Mouse (Mus musculus) neural tube, embryonic 11.5 days (tissue): ENCODE results near the gene Fndc7. TPM values are rescaled to one million over a fixed set of nuclear protein-coding genes. Genes with fewer than 3 reads are reported as not detected.
"Not testable (repeated sequence)": the region's sequence is repeated elsewhere in the genome, so short reads cannot be mapped to it uniquely, and the experiment has no call there.

Experiments used
- ATAC-seq: fragments of 200-750 bp; cut with Nextera tagmentation; 2 replicates; pipeline ENCODE4 v1.8.0; 2017; ENCODE audit warnings: moderate number of reproducible peaks, mild to moderate bottlenecking, moderate TSS enrichment, moderate library complexity; ENCODE audit not compliant: insufficient read depth, low FRiP score, low TSS enrichment
- DNase-seq: peaks from one replicate; pipeline ENCODE4 v3.0.0-alpha.2; 2015; ENCODE audit warnings: low spot score
- H3K27ac ChIP-seq: fragments of 300-500 bp; sonication (generic); 2 replicates; pipeline ENCODE4 v1.5.1; 2014; ENCODE audit warnings: low read depth, mild to moderate bottlenecking, low read length
- H3K27me3 ChIP-seq: fragments of 300-500 bp; sonication (generic); 2 replicates; pipeline ENCODE4 v1.6.1; 2014; ENCODE audit warnings: mild to moderate bottlenecking, low read length, mixed read lengths; ENCODE audit not compliant: control insufficient read depth, insufficient read depth
- H3K36me3 ChIP-seq: fragments of 300-500 bp; sonication (generic); 2 replicates; pipeline ENCODE4 v1.6.1; 2014; ENCODE audit warnings: mild to moderate bottlenecking, low read length, moderate library complexity, mixed read lengths; ENCODE audit not compliant: control insufficient read depth, insufficient read depth
- H3K4me1 ChIP-seq: fragments of 300-500 bp; sonication (generic); 2 replicates; pipeline ENCODE4 v1.6.1; 2014; ENCODE audit warnings: low read length, mixed read lengths; ENCODE audit not compliant: control insufficient read depth, insufficient read depth
- H3K4me2 ChIP-seq: fragments of 300-500 bp; sonication (generic); 2 replicates; pipeline ENCODE4 v1.6.1; 2014; ENCODE audit warnings: low read depth, mild to moderate bottlenecking, moderate library complexity
- H3K4me3 ChIP-seq: fragments of 300-500 bp; sonication (generic); 2 replicates; pipeline ENCODE4 v1.5.1; 2014; ENCODE audit warnings: low read depth, low read length
- H3K9ac ChIP-seq: fragments of 300-500 bp; sonication (generic); 2 replicates; pipeline ENCODE4 v1.6.1; 2014; ENCODE audit warnings: mild to moderate bottlenecking, low read length
- H3K9me3 ChIP-seq: fragments of 300-500 bp; sonication (generic); 2 replicates; pipeline ENCODE4 v1.6.1; 2016; ENCODE audit warnings: low read length; ENCODE audit not compliant: control insufficient read depth
- WGBS: fragments of 180-500 bp; shearing (Covaris S2); extraction: QIAGEN DNeasy Blood & Tissue Kit; methylation state at CpG from one replicate; pipeline ENCODE4 v1.1.7; 2014; 5-methylcytosine and 5-hydroxymethylcytosine counted together
- polyA plus RNA-seq: library from polyadenylated mRNA; unstranded; fragments of >200 nt; fragmentation: Nextera tagmentation; extraction: Ambion mirVana; gene quantifications from 2 replicates; pipeline ENCODE4 v1.2.1, GENCODE M21; 2014

Gene Fndc7
- polyA plus RNA-seq, 1 experiment from 2014 or later: not detected

DNA sequence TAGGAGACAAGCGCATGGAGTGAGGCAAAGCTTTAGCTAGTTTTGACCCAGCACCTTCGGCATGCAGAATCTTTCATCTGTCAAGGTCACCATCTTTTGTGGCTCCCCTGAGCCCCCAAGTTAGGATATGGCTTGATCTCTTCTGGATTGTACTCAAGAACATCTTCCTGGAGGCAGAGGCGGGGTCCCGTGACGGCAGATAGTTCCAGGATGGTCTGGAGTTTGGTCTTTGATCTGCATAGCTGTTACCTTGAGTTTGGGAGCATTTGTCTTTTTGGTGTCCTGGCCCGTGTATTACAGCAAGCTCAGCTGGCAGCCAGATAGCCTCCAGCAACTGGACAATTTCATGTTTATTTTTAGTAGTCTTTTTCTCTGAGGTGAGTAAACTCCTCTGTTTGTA lies 45.8 kb downstream of the Fndc7 start:
- no peak overlapping the region for H3K4me2 ChIP-seq
- no peaks in the 10 kb centered on the region for H3K27me3 ChIP-seq
- H3K4me3 ChIP-seq: no peak overlapping the region
- no peaks in the 10 kb centered on the region for H3K36me3 ChIP-seq
- no peak overlapping the region for H3K27ac ChIP-seq
- 0 out of 2 replicates have a peak, but pooled peaks cover 2% of the 10 kb centered on the region for H3K4me1 ChIP-seq
- ATAC-seq (no peak), DNase-seq (no peak)
- H3K9me3 ChIP-seq: no peaks in the 10 kb centered on the region
- WGBS: 91% methylated on average over 6 of the region's 6 CpGs
- no peak overlapping the region for H3K9ac ChIP-seq

DNA sequence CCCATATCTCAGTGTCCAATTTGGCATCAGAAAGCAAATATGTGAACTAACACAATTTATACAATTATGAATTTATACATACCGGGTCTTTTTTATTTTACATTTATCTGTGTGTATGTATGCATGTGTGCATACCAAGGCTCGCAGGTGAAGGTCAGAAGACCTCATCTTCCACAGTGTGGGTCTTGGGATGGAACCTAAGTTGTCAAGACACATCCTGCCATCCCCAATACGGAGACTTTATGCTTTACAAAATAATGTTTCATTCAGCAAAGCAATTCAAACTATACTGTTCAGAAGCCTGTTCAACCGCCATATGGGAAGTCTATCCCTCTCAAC lies 49.1 kb downstream of the Fndc7 start:
- Histone ChIP-seq H3K4me2 (no peak overlapping the region; the same call in 1 of the 2 replicates), H3K9ac (no peak overlapping the region), H3K4me3 (peak overlapping the region; percentile 68; the same call in 1 of the 2 replicates), H3K4me1 (0 out of 2 replicates have a peak, but pooled peaks cover 2% of the 10 kb centered on the region), H3K9me3 (no peaks in the 10 kb centered on the region), H3K36me3 (no peaks in the 10 kb centered on the region), H3K27me3 (no peaks in the 10 kb centered on the region), H3K27ac (no peak overlapping the region)
- 54% methylated on average over 4 of the region's 4 CpGs for WGBS
- ATAC-seq (peak; percentile 41), DNase-seq (no peak)

DNA sequence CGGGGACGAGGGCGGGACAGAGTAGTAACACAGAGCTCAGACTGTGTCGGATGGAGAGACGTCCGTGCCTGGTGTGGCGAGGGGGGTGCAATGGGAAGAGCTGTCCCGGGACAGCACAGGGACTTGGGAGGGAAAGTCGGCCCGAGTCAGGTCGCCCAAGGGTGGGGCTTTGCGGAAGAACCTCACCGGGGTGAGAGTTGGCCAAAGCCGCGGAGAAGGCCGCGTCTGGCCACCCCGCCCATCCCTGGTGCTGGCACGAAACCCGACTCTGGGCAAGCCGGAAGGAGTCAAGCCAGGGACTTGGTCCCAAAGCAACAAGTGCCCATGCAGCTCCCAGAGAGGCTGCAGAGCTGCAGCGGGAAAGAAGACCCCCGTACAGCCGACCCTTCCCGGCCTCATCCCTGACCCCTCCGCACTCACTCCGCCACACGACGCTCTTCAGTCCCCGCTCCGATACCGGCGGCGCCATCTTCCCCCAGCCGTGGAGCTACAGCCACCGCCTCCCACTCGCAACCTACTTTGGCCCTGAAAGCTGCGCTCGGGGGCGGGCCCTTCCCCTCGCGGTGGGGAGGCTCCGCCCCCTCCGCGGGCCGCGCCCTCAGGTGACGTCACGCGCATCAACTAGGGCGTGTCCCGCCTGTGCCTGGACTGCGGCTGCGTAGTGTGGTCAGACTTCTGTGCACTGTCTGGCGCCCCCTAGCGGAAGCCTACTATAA lies 49.6 kb downstream of the Fndc7 start, which contains the start of gene Stxbp3:
Stxbp3 (minus strand) TSS at position 527 of the 716 bp plus-strand sequence.
- under 1% methylated on average over 56 of the region's 56 CpGs for WGBS
- Histone ChIP-seq H3K9ac (peak within 1 kb of the TSS; percentile 70), H3K4me1 (0 out of 2 replicates have a peak, but pooled peaks cover 2% of the 10 kb centered on the region), H3K27me3 (no peaks in the 10 kb centered on the region), H3K4me2 (peak within 1 kb of the TSS; percentile 57), H3K36me3 (no peaks in the 10 kb centered on the region), H3K9me3 (no peaks in the 10 kb centered on the region), H3K27ac (0 out of 2 replicates have a peak within 1 kb of the TSS, but pooled peaks have one; percentile 24), H3K4me3 (peak within 1 kb of the TSS; percentile 68)
- ATAC-seq (peak; percentile 95), DNase-seq (peak; percentile 98)

DNA sequence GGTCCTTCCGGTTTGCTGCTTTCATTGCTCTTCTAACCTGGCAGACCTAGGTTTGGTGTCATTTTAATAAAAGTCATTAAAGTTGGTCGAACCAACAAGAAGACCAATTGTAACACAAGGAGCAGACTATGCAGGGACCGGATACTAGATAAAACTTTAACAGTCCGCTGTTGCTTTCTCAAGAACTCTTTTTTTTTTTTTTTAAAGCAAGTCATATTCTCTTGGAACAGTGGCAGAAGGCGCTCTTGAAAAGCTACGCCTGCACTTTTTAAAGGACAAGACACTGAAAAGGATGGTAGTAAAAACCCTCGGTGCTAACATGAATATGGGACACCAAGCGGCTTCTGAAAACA lies 50.2 kb downstream of the Fndc7 start:
- Histone ChIP-seq H3K4me2 (peak overlapping the region; percentile 57), H3K9me3 (no peaks in the 10 kb centered on the region), H3K27me3 (no peaks in the 10 kb centered on the region), H3K4me1 (0 out of 2 replicates have a peak, but pooled peaks cover 2% of the 10 kb centered on the region), H3K9ac (peak overlapping the region; percentile 70), H3K36me3 (no peaks in the 10 kb centered on the region), H3K27ac (0 out of 2 replicates have a peak overlapping the region, but pooled peaks have one; percentile 24), H3K4me3 (peak overlapping the region; percentile 68)
- ATAC-seq: no peak
- WGBS: 16% methylated on average over 8 of the region's 8 CpGs
- DNase-seq: no peak

DNA sequence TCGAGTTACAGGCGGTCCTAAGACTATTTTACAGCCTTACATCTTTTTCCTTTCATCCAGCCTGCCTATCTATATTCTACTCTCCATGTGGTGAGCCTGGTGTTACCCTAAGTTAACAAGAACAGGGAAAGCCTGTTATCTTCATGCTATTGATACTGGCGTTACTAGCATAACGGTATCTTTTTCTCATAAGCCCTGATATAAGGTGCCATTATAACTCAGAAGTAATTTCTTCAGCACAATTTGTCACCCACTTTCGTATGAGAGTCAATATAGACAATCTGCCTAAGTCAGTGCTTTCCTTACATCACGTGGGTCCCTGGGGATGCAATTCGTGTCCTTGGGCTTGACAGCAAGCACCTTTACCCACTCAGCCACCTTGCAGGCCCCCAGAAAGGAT lies 50.8 kb downstream of the Fndc7 start:
- DNase-seq (no peak), ATAC-seq (no peak)
- Histone ChIP-seq H3K4me2 (peak overlapping the region; percentile 57), H3K9me3 (no peaks in the 10 kb centered on the region), H3K36me3 (no peaks in the 10 kb centered on the region), H3K27ac (no peak overlapping the region), H3K4me1 (0 out of 2 replicates have a peak, but pooled peaks cover 2% of the 10 kb centered on the region), H3K4me3 (peak overlapping the region; percentile 68; the same call in 1 of the 2 replicates), H3K27me3 (no peaks in the 10 kb centered on the region), H3K9ac (no peak overlapping the region)
- WGBS: 85% methylated on average over 7 of the region's 7 CpGs

DNA sequence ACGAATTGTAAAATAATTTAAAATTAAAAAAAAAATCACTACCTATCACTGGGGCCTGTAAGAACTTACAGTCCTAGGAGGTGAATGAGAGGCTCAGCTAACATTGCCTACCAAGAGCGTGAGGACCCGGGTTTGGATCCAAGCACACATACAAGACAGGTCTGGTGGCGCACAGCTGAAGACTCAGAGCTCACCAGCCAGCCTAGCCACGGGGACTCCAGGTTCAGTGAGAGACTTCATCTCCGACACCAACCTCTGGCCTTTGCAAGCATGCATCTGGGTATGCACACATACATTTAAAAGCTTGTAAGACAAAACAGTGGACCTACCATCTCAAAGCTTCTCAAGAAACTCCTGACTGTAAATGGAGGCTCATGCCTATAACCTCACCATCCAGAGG lies 52.9 kb downstream of the Fndc7 start:
- DNase-seq (no peak), ATAC-seq (no peak)
- H3K9ac ChIP-seq: no peak overlapping the region
- no peak overlapping the region for H3K4me2 ChIP-seq
- no peak overlapping the region for H3K27ac ChIP-seq
- WGBS: 96% methylated on average over 6 of the region's 6 CpGs
- no peaks in the 10 kb centered on the region for H3K9me3 ChIP-seq
- no peaks in the 10 kb centered on the region for H3K36me3 ChIP-seq
- H3K4me3 ChIP-seq: no peak overlapping the region
- H3K4me1 ChIP-seq: 0 out of 2 replicates have a peak, but pooled peaks cover 2% of the 10 kb centered on the region
- H3K27me3 ChIP-seq: no peaks in the 10 kb centered on the region

DNA sequence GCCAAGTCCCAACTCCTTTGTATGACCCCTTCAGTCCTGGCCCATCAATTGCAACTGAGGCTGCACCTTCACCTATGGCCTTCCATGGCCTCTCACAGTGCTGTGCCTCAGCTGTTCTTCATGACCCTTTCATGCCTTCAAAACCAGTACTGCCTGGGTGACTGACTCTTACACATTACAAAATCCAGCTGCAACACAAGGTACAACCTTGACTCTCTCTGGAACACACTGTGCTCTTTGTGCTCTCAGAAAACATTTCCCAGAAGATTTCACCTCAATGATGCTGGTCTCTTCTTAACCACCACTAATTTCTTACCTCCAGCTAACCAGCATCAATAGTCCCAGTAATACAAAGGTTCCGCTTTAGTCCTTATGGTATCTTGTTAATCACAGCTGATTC lies 56.1 kb downstream of the Fndc7 start:
- not testable (repeated sequence) for H3K9me3 ChIP-seq, H3K4me2 ChIP-seq, H3K36me3 ChIP-seq, H3K27me3 ChIP-seq, H3K4me3 ChIP-seq, H3K9ac ChIP-seq, H3K27ac ChIP-seq, H3K4me1 ChIP-seq, DNase-seq, ATAC-seq
- WGBS: 100% methylated on average over 1 of the region's 1 CpGs

DNA sequence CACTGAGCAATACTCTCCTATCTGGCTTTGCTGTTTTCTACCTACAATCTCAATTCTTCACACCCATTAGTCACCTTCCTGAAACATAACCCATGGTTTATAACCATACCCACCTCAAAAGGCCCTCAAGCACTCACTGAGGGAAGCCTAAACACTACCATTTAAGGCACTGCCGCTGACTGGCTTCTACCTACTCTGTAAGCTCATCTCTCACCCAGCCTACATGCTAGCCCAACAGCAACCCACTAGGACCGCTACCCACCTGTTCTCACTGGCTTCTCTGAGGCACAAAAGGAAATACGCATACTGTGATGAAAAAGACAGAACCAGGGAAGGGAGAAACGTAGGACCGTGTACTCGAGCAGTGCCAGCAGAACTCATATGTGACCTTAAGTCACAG lies 58.1 kb downstream of the Fndc7 start:
- ATAC-seq (no peak), DNase-seq (no peak)
- no peaks in the 10 kb centered on the region for H3K27me3 ChIP-seq
- no peak overlapping the region for H3K4me3 ChIP-seq
- H3K9ac ChIP-seq: no peak overlapping the region
- no peak overlapping the region for H3K27ac ChIP-seq
- H3K36me3 ChIP-seq: no peaks in the 10 kb centered on the region
- H3K4me2 ChIP-seq: no peak overlapping the region
- H3K9me3 ChIP-seq: no peaks in the 10 kb centered on the region
- 96% methylated on average over 6 of the region's 6 CpGs for WGBS
- no peaks in the 10 kb centered on the region for H3K4me1 ChIP-seq

DNA sequence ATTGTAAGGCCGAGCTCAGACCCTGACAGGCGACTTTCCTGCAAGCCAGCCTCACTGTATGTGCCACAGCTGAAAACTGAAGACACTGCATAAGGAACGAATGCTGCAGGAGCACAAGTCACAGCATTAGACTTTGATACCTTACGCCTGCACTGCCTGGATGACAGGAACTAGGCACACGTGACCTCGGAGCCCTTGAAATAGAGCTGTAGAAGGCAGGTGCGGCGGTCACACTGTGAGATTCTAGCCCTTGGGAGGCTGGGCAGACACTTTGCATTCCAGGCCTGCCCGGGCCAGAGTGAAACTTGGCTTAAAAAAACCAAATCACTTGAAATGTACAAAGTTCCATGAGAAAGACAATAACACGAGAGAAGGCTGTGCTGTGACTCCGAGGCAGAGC lies 59.3 kb downstream of the Fndc7 start:
- ATAC-seq: no peak
- 88% methylated on average over 11 of the region's 11 CpGs for WGBS

More for the DNA sequence above, 59.3 kb downstream of the Fndc7 start:
- Histone ChIP-seq H3K36me3 (peaks cover 2% of the 10 kb centered on the region; the same call in 1 of the 2 replicates), H3K27ac (no peak overlapping the region), H3K9ac (no peak overlapping the region), H3K4me1 (no peaks in the 10 kb centered on the region), H3K4me2 (no peak overlapping the region), H3K27me3 (no peaks in the 10 kb centered on the region), H3K4me3 (no peak overlapping the region), H3K9me3 (no peaks in the 10 kb centered on the region)
- no peak for DNase-seq
